Mouse (Mus musculus) ovary, postnatal 14 days (tissue): ENCODE measurements around the gene Tbcel.

ENCODE experiments used
- DNase-seq: peaks from one replicate; pipeline ENCODE4 v3.0.0; 2022; ENCODE audit warnings: low spot score

The Tbcel gene

DNA sequence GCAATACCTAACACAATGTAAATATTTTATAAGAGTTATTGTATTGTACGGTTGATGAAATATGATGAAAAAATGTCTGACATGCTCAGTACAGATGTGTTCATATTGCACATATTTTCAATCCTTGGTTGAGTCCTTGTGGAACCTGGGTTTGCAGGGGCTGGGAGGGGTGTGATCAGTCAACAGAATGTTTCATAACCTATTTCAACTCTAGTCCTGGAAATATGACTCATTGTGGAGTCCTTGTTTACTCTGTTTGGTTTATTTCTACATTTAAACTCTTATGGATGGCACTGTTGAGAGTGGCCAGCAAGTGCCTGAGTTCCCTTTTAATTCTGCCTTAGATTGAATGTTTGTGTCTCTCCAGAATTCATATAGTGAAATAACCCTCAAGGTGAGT lies 22.9 kb downstream of the Tbcel start:
- DNase-seq, result no peak

DNA sequence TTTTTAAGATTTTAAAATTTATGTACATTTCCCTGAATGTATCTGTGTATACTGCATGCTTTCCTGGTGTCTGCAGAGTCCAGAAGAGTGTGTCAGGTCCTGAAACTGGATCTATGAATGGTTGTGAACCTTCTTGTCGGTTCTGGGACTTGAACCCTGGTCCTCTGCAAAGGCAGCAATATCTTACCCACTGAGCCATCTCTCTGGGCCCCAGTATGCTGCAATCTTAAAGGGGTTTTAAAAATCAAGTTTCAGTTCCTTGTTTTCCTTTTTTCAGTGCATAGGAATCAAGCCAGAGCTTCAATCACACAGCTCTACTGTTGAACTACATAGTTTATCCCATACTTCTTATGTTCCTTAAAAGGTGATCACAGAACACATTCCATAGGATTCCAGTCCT lies 24.7 kb downstream of the Tbcel start:
- DNase-seq, result no peak

DNA sequence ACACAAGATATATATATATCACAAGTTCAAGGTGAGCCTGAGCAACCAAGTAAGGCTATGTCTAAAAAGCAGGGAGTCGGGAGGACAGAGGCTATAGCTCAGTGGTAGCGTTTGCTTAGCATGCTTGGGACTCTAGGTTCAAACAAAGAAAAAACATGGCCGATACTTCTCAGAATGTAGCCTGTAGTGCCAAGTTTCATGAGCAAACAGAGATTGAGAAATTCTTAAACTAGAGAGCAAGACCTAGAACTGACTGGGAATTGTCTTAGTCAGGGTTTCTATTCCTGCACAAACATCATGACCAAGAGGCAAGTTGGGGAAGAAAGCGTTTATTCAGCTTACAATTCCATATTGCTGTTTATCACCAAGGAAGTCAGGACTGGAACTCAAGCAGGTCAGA lies 31.4 kb downstream of the Tbcel start:
- no peak for DNase-seq

DNA sequence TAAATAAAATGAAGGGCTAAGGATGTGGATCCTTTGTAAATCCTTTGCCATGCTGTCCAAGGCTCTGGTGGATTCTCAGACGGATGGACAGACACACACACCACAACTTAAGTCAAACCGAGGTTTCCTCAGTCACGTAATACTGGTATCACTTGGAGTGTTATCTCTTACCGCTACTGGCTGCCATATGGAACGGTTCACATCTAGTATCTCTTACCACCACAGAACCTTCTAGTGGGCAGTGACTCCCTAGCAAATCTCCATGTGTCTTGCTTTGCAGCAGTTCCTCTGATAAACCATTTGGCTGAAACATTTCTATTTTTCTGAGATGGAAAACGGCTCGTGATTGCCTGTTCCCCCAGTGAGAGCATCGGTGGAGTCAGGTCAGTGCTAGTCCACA lies 33.4 kb downstream of the Tbcel start:
- DNase-seq, result no peak

DNA sequence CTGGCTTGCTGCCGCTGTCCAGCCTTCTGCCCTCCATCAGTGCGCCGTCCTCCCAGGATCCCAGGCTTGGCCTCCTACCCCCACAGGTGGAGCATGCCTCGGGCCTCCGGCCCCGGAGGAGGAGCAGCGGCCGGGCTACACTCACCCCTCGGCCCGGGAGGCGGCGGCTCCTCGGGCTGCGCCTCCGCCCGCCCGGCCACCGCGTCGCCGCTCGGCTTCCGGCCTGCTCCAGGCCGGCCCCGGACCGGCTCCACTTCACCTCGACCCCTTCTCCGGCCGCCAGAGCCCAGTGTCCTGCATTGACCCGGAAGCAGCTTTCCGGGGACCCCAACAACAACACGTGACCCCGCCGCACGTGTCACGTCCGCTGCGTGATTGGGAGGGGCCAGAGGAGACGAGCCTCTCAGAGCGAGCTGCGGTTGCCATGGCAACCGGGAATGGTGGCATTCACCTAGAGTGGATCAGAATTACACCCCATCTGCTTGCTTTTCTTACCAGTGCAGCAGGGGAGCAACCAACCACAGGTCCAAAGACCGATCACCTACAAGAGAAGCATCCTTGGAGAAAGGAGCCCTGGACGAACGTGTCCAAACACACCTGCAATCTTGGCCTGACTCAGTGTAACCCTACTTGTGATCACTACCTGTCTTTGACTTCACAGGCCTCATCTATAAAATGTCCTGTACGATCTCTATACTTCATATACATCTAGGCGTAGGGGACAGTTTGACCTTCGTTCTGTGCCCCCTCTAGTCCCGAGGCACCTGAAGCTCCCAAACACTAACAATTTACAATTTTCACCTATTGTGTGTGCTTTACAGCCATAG lies 35.5 kb downstream of the Tbcel start:
- DNase-seq, result peak; percentile 74

DNA sequence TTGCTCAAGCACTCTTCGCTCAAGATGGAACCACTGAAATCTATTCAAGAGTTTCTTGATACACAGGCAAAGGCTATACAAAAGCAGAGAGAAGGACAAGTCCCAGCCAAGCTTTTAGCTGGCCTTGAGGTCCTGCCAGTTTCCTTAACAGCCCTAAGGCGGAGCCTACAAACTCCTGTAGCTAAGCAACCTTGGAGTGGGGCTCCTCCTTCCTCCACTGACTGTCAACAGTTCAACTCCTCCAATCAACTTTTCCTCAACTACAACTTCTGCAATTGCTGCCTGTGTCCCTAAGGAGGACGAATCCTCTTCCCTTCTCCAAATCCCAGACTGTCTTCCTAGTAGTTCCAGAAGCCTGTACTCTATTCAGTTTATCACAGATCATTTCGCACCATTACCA lies 36.4 kb downstream of the Tbcel start:
- DNase-seq, result peak; percentile 27

DNA sequence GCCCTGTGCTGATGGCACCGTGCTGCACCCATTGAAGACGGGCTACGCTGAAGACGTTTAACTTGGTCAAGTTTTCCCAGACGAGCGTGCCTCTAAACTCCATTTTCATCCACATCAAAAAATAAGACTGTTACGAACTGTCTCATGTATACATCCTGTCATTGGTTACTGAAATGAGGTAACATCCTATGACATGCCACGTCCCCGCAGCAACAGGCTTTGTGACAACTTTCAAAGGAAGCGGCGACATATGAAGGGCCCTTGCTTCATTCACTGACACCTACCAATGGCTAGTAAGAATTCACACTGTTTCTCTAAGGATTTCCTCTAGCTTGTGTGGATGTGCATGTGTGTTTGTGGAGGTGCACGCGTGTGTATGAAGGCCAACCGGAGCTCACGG lies 38.3 kb downstream of the Tbcel start:
- no peak for DNase-seq

DNA sequence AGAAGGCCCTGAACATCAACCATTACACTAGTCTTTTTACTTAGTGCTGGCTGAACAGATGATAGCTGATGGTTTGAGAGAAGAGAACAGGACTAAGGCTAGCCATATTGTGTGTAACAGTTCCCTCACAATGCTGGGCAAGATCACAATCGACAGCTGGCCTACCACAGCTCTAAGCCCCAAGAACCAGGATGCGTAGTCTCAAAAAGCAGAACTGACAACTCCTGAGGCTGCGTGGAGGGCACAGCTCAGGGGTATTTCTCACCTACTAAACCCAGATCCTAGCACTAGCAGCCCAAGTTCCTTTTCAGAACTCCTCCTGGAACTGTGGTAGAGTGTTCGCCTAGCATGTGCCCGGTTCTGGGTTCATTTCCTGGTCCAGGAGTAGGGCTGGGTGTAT lies 39.2 kb downstream of the Tbcel start:
- DNase-seq, result no peak

DNA sequence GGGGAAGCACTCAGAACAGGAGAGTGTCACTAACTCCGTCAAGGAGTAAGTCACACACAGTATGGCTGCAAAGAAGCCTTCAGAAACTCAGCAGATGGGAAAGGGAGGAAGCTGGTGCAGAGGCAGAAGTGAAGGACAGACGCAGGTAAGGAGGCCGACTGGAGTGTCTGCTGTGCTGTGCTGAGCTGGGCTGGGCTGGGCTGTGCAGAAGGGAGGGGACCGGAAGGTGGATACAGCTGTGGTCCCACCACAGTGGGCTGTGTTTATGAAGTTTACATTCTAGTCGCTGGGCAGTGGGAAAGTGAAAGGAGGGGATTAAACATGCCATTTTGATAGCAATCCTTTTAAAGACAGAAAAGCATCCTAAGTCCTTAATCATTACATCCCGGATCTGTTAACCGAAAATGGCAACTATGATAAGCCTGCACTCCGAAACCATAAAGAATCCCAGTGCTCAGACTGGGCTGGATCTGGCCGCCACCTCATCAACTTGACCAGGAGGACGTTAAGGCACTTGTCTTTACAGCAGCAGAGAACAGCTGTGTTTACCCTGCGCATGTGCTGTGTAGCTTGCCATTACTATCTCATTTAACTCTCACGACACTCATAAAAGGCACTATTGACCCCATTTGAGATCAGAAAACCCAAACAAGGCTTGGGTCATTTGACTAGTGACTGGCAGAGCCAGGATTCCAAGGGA lies 40.3 kb downstream of the Tbcel start:
- DNase-seq, result no peak

DNA sequence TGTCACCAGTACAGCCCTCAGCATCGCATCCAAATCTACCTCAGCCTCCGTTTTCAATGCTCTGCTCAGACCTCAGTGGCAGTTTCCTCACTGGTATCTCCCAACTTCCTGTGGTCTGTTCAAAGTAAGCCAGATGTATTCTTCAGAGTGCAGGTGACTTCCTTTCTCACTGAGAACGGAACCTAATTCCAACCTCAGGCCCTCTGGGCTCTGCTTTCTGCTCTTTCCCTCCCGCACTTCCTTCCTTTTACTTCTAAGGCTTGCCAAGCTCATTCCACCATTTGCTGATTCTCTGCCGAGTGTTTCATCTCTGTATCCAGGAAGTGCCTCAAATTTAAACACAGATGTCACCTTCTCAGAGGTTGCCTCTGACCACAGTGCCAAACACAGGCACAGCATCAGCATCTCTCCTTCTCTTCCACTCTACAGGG lies 41.9 kb downstream of the Tbcel start:
- no peak for DNase-seq

DNA sequence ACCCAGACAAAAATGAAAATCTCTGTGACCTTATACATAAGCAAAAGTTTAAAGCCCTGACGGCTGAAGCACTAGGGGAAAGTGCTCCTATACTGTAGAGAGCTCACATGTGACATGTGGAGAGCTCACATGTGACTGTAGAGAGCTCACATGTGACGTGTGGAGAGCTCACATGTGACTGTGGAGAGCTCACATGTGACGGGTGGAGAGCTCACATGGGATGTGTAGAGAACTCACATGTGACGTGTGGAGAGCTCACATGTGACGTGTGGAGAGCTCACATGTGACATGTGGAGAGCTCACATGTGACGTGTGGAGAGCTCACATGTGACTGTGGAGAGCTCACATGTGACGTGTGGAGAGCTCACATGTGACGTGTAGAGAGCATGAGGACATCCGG lies 43.4 kb downstream of the Tbcel start:
- no peak for DNase-seq

DNA sequence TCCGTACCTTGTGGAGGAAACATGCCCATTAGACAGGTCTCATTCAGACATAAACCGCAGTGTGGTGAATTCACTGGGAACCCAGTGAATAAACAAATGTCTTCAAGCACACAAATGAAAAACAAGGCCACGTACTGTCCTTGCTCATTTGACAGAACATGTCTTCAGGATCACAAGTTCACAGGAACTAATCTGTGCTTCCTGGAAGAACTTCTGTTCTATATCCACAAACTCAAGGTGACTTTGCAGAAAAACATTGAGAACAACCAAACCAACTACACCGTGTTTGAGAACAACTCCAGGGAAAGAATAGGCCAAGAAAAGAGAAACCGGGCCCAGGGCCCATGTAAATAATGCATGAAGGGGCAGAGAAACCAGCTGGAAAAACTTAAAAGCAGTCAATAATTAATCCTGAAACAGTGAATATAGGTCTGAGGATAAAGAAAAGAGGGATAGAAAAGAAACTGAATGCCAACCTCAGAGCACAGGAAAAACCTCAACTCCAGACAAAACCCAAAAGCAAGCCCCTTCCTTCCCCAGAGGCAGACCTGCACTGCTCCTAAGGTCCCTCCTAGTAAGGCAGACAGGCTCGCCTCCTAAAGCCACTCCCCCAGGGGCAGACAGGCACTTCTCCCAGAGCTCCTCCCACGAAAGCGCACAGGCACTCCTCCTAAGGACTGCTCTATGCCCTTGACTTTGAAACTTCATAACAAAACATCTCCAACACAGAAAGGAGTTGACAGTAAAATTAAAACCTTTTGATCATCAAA lies 44.2 kb downstream of the Tbcel start:
- DNase-seq, result peak; percentile 37

DNA sequence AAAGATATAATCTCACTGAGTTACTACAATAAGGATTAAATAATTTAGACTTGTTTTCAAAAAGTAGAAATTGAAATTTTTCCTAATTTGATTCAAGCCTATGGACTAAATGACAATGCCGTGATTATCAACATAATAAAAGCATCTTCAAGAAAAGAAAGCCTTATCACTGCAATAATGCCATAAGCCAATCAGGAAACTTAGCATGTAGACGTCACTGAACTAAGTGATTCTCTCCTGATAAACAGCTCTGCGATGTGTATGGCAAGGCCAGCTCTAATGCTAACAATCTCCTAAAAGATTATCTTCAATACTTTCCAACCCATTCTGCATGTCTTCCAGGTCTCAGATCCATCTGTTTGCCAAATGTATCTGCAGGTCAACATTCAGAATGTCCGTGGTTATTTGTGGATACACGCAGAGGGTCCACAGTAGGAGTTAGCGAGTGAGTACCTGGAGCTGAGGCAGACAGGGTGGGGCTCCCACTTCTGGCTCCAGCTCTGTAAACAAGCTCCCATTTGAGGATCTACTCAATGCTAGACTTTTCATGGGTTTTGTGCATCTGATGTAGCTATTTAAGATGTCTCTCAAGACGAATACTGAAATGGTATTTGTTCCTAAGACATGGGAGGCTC lies 44.9 kb downstream of the Tbcel start:
- DNase-seq, result no peak

DNA sequence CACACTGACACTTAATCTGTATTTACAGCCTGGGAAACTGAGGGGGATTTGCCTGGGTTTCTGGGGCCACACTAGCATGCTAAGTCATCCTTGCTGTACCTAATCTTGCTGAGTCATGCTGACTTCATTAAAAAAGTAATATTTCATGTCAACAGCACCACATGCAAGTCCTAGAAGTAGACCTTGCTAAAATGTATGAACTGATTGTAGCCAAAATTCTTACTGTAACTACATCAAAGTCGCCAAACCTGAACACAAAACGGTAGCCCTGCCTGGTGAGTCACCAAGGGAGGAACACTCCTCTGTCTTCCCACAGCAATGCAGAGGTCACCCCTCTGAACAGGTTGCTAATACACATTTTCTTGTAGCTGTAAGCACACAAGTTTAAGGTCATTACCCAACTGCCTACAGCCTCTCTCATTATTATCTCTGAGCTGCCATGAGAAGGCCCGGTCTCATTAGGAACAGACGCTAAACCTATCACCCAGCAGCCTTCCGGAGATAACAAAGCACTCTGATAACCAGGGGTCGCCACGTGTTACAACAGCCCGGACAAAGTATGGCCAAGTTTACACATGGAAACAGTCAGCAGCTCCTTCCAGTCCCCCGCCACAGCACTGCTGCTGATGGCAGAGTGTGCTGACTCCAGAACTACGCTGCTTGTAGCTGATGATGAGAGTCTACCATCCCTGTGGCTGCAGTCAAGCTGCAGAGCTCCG lies 46.1 kb downstream of the Tbcel start:
- no peak for DNase-seq

DNA sequence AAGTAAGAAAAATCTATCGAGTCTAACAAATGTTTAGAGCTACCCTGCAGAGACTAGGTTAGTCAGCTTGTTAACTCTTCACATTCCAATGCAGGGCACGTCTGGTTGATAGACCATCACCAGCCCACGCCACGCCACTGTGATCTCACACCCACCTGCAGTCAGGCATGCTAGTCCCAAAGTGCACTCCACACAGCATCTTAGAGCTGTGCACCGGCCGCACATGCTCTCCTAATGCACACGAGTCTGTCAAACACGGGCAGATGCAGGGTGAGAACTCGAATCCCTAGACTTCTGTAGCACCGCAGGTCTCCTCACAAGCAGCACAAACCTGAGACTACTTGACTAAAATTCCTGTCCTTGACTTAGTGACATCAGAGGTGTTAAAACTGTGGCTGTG lies 47.3 kb downstream of the Tbcel start:
- DNase-seq, result no peak

DNA sequence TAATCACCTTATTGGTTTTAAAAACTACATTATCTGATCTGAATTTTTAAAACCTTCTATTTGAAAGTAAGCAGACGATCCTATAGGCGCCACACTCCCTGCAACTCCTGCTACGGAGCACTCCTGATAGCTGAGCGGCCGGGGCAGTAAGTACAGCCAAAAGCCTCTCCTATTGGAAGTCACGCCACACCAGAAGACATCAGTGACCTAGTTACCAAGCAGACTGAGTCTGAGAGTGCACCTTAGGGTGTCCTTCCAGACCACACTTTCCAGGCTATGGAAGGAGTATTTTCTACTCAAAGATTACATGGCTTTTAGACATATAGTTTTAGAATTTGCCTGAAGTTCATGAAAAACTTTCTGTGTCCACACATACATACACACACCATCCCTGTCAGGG lies 47.9 kb downstream of the Tbcel start:
- no peak for DNase-seq

DNA sequence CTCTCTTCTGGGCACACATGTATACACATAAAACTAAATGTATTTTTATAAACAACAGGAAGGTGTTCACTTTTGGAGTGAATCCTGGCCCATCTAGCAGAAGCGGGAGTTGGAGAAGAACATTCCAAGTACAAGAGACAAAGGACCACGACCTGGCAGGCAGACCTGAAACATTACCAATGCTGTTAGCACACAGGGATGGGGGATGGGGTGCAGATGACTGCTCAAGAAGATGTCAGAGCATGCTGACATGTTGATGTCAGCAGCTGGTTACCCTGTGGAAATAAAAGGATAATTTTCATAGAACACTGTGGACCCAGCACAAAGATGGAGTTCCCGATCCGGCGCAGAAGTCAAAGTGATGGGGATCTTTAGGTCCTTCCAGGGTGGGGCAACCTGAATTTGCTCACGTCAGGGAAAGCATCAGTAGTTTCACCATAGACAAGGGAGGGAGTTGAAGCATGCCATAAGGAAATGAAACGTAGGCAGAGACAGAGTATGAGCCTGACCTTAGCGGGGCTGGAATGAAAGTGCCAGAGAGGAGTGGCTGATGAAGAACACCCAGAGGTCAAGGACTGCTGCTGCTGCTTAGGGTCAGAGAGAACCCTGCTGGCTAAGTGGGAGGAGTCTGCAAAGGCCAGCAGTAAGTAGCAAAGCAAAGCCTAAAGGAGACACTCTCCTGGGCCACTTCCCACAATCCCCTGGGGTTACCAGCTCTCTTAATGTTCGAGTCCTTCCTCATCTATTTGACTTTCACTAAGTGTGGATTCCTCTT lies 48.7 kb downstream of the Tbcel start:
- no peak for DNase-seq

DNA sequence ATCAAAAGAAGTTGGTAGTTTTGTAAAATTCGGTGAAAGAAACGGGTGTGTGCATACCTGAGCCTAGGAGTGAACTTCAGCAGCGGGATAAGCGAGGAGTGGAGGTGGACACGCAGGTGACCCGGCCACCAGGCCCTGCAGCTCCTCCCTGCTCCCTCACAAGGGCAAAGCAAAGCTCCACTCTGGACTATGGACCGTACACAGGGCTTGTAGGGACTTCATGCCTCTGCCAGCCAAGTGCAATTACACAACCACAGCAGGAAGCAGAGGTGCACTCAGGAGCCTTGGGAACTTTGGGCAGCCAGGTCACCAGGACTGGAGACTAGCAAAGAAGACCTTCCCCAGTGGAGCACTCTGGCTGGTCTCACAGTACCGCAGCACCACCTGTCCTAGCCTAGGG lies 50.1 kb downstream of the Tbcel start:
- no peak for DNase-seq

DNA sequence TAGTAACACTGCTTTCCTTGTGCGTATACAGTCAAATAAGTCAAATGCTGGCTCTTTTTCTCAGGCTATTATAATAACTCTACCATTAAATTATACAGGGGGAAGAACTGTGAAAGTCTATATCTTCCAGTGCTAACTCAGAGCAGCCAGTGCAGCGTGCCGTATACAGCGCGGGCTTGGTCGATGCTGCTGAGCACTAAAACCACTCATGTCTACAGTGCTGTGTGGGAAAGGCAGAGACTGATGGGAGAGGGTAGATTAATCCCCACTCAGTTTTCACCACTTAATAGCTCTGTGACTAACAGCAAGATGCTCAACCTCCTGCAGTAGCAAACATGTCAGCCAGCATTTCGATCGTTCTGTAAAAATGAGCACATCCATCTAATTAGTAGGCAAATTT lies 53.2 kb downstream of the Tbcel start:
- DNase-seq, result no peak

DNA sequence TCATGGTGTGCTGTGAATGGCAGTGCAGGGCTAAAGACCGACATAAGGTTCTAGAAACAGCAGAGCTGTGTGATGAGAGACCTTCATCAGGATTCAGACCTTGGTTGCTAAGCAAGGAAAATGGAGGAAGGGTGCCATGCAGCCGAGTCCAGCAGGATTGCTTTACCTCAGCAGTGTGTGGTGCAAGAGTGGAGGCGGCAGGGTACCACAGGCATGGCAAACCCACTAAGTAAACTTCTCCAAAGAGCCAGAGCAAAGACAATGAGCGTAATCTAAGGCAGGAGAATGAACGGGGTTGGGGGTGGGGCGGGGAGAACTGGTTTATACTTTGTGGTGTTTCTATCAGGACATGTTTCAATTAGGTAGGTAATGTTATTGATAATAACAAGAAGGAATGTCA lies 58.6 kb downstream of the Tbcel start:
- DNase-seq, result no peak

DNA sequence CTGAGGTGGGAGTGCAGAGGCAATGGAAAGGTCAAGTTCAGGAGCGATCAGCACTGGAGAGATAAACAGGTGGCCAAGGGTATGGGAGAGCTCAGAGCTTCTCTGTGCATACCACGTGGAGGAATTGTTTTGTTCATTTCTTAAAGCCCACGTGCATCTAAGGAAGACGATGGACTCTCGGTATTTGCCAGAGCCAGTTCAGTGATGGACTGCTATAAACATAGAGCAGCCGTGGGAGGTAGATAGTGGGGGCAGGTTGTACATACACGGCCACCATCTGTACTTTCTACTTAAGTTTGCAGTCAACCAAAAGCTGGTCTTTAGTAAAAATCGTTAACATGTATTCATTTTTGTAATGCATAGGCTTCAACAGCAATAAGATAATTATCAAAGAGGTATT lies 65.5 kb downstream of the Tbcel start:
- no peak for DNase-seq
